Mouse (Mus musculus): ENCODE measurements around the gene Shq1. TPM values are rescaled to one million over a fixed set of nuclear protein-coding genes. Genes with fewer than 3 reads are reported as not detected.

The Shq1 gene
- polyA plus RNA-seq, 1 experiment from 2014 or later, result 19.1 TPM

DNA sequence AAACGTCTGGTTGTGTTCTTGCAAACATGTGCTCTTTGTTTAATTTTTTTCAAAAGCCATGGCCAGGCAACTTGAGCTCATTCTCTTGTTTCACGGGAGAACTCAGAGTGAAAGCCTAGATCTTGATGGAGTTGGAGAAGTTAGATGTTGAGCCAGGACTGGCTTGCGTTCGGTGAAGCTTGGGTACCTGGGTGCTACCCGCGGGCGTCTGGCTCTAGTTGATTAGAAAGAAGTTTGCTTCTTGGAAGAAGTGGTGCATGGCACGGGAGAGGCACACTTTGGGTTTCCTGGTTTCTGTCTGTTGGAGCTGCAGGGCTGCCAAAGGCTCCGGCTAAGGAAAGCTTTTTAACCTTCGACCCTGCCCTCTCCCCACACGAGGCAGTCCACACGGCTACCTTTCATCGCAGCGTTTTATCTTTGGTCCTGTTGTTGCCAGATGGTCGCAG, 34.4 kb upstream of the Shq1 start:
- WGBS, result 1% methylated on average over 15 of the region's 15 CpGs
- ATAC-seq (ENCODE audit: borderline replicate concordance, extremely low read depth, low FRiP score, low TSS enrichment), result no peak
- peak overlapping the region; percentile 60 for H3K4me3 ChIP-seq
- H3K4me1 ChIP-seq, result peaks cover 22% of the 10 kb centered on the region
- H3K4me2 ChIP-seq, result peak overlapping the region; percentile 92
- peaks cover 31% of the 10 kb centered on the region for H3K27me3 ChIP-seq
- no peak overlapping the region for H3K27ac ChIP-seq
- H3K9me3 ChIP-seq, result no peaks in the 10 kb centered on the region
- H3K9ac ChIP-seq, result peak overlapping the region; percentile 44
- H3K36me3 ChIP-seq, result no peaks in the 10 kb centered on the region

DNA sequence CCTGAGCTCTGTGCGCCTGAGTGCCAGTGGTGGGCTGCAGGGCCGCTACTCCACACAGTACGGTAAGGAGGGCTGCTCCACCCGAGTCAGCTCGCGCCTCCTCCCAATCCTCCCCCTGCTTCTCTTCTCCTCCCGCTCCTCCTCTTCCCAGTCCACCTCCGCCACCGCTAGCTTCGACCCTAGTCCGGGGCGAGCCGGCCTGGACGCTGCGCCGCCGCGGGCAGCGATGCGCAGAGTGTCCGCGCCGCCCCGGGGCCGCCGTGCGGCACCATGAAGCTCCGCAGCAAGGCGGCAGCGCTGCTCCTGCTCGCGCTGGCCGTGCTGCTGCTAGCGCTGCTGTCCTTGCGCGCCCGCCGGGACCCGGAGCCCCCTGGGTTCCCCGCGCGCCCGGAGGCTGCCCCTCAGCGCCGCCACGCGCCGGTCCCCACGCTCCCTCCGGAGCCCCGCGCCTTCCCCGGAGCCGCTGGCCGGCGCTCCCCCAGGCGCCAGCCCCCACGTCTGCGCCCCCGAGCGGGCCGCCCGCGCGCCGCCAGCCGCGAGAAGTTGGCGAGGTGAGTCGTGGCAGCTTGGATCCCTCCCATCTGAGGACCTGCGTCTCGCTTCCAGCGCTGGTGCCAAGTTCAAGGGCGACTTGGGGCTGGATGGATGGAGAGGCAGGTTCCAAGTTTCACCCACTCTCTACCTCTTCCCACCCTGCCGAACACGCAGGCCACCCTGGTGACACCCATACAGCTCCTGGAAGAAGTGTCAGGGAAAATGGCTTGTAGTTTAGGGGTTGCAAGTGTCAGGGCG, 33.8 kb upstream of the Shq1 start, which contains the start of gene Gxylt2:
Gene Gxylt2 (plus strand): TSS at position 161 of the 792 bp plus-strand sequence.
- peaks cover 31% of the 10 kb centered on the region for H3K27me3 ChIP-seq
- peak within 1 kb of the TSS; percentile 92 for H3K4me2 ChIP-seq
- peak within 1 kb of the TSS; percentile 5; the same call in 1 of the 2 replicates for H3K27ac ChIP-seq
- H3K9me3 ChIP-seq, result no peaks in the 10 kb centered on the region
- H3K9ac ChIP-seq, result peak within 1 kb of the TSS; percentile 44
- H3K4me1 ChIP-seq, result peaks cover 22% of the 10 kb centered on the region
- peak within 1 kb of the TSS; percentile 60 for H3K4me3 ChIP-seq
- WGBS, result under 1% methylated on average over 73 of the region's 77 CpGs
- no peaks in the 10 kb centered on the region for H3K36me3 ChIP-seq
- ATAC-seq (ENCODE audit: borderline replicate concordance, extremely low read depth, low FRiP score, low TSS enrichment), result peak; percentile 89

DNA sequence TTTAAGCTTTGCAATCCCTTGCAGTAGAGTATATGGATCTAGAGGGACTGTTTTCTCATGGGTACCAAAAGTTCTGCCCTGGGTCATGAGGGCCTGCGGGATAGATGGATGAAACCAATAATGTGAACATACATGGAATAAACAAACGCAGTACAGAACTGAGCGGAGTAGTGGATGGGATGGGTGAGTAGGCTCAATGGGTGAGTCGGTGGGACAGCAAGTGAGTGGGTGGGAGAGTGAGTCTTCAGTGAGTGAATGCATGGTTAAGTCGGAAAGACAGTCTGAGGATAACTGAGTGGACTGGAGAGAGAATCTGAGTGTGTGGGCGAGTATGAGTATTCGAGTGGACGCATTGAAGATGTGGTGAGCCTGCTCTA, 33.2 kb upstream of the Shq1 start:
- WGBS, result 25% methylated on average over 8 of the region's 8 CpGs
- Histone ChIP-seq H3K9ac (peak overlapping the region; percentile 44; the same call in 1 of the 2 replicates), H3K4me3 (peak overlapping the region; percentile 60), H3K4me1 (peaks cover 17% of the 10 kb centered on the region), H3K36me3 (no peaks in the 10 kb centered on the region), H3K4me2 (peak overlapping the region; percentile 92), H3K27ac (no peak overlapping the region), H3K9me3 (no peaks in the 10 kb centered on the region), H3K27me3 (peaks cover 31% of the 10 kb centered on the region)
- no peak for ATAC-seq (ENCODE audit: borderline replicate concordance, extremely low read depth, low FRiP score, low TSS enrichment)

DNA sequence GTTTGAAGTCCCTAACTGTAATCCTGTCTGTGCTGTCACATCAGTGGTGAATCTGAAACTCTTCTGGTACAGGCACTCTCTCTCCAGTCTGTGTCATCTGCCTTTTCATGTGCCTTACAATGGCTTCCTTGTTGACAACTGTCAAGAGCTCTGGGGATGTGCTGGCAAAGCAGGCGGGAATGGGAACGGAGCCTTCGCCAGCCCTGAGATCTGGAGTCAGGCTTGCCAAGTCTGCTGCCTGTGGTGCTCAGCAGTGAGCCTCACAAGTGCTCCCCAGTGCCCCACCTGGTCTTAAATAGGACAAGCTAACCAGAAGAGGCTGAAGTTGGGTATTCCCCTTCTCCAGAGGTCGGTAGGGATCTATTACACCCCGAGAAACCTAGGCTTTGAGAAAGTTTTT, 29.8 kb upstream of the Shq1 start:
- Histone ChIP-seq H3K4me1 (peaks cover 14% of the 10 kb centered on the region), H3K27ac (no peak overlapping the region), H3K4me2 (no peak overlapping the region), H3K9ac (no peak overlapping the region), H3K27me3 (peaks cover 22% of the 10 kb centered on the region; the same call in 1 of the 2 replicates), H3K9me3 (no peaks in the 10 kb centered on the region), H3K36me3 (no peaks in the 10 kb centered on the region), H3K4me3 (no peak overlapping the region)
- ATAC-seq (ENCODE audit: borderline replicate concordance, extremely low read depth, low FRiP score, low TSS enrichment), result no peak
- 73% methylated on average over 5 of the region's 5 CpGs for WGBS

DNA sequence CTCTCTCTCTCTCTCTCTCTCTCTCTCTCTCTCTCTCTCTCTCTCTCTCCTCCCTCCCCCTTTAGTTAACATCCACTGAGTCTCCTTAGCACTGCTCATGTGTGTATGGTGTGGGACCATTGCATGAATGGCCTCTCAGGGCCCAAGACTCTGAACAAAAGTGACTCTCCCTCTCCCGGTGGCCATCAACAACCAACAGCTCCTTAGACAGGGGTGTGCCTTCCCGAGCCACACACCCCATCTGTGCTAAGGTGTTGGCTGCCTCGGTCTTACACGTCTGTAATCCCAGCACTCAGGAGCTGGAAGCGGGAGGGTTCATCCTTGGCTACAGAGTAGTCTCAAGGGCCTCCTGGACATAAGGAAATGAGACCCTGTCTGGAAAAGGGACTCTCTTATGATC, 29.0 kb upstream of the Shq1 start:
- peaks cover 18% of the 10 kb centered on the region; the same call in 1 of the 2 replicates for H3K27me3 ChIP-seq
- H3K36me3 ChIP-seq, result no peaks in the 10 kb centered on the region
- no peak overlapping the region for H3K9ac ChIP-seq
- H3K4me3 ChIP-seq, result no peak overlapping the region
- H3K4me1 ChIP-seq, result peaks cover 7% of the 10 kb centered on the region
- no peak for ATAC-seq (ENCODE audit: borderline replicate concordance, extremely low read depth, low FRiP score, low TSS enrichment)
- H3K27ac ChIP-seq, result no peak overlapping the region
- no peak overlapping the region for H3K4me2 ChIP-seq
- no peaks in the 10 kb centered on the region for H3K9me3 ChIP-seq
- WGBS, result 75% methylated on average over 5 of the region's 5 CpGs

DNA sequence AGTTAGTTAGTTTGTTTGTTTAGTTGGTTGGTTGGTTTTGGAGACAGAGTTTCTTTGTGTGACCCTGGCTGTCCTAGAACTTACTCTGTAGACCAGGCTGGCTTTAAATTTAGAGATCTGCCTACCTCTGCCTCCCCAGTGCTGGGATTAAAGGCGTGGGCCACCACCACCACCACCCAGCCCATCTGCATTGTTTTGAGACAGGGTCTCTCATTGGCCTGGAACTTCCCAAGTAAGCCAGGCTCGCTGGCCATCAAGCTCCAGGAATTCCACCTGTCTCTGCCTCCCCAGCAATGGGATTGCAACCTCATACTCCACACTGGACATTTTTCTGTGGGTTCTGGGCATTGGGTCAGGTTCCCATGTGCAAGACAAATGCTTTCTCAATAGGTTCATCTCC, 15.4 kb upstream of the Shq1 start:
- no peak overlapping the region for H3K27ac ChIP-seq
- no peak overlapping the region for H3K9ac ChIP-seq
- WGBS, result 65% methylated on average over 2 of the region's 2 CpGs
- no peaks in the 10 kb centered on the region for H3K27me3 ChIP-seq
- no peak overlapping the region for H3K4me3 ChIP-seq
- no peaks in the 10 kb centered on the region for H3K9me3 ChIP-seq
- ATAC-seq (ENCODE audit: borderline replicate concordance, extremely low read depth, low FRiP score, low TSS enrichment), result no peak
- H3K4me1 ChIP-seq, result no peaks in the 10 kb centered on the region
- no peaks in the 10 kb centered on the region for H3K36me3 ChIP-seq
- H3K4me2 ChIP-seq, result no peak overlapping the region

DNA sequence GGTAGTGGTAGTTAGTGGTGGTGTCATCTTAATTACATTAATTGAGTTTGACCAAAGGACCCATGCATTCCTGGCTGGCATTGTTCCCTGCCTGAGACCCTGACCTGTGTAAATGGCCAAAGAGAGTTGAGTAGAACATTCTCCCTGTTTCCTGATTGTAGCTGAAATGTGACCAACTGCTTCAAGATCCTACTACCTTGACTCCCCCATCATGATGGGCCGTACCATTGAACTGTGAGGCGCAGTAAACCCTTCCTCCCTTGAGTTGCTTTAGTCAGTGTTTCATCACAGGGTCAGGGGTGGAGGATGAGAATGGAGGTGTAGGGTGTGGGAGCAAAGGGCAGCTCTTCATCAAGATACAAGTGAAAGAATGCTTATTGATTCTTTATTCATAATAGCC, 7.7 kb upstream of the Shq1 start:
- no peak for ATAC-seq (ENCODE audit: borderline replicate concordance, extremely low read depth, low FRiP score, low TSS enrichment)
- Histone ChIP-seq H3K4me2 (no peak overlapping the region), H3K27ac (no peak overlapping the region), H3K9ac (no peak overlapping the region), H3K36me3 (no peaks in the 10 kb centered on the region), H3K4me1 (no peaks in the 10 kb centered on the region), H3K4me3 (no peak overlapping the region), H3K9me3 (no peaks in the 10 kb centered on the region), H3K27me3 (no peaks in the 10 kb centered on the region)
- WGBS, result 90% methylated on average over 2 of the region's 2 CpGs

DNA sequence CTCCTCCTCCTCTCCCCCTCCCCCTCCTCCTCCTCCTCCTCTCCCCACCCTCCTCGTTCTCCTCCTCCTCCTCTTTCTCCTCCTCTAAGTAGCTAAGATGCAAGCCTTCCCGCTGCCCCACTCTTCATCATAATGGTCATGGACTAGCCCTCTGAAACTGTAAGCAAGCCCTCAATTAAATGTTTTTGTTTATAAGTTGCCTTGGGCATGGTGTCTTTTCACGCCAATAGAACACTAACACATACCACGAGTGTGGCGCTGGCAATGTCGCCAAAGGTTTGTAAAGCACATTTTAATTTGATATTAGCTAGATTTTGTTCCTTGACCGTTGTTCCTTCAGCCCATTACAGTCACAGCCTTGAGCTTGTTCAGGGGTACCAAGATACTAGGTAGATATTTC, 5.5 kb upstream of the Shq1 start:
- 82% methylated on average over 6 of the region's 7 CpGs for WGBS
- no peaks in the 10 kb centered on the region for H3K36me3 ChIP-seq
- no peak overlapping the region for H3K4me2 ChIP-seq
- H3K4me1 ChIP-seq, result peaks cover 3% of the 10 kb centered on the region; the same call in 1 of the 2 replicates
- no peaks in the 10 kb centered on the region for H3K9me3 ChIP-seq
- no peaks in the 10 kb centered on the region; the same call in 1 of the 2 replicates for H3K27me3 ChIP-seq
- H3K27ac ChIP-seq, result no peak overlapping the region
- H3K9ac ChIP-seq, result no peak overlapping the region
- H3K4me3 ChIP-seq, result no peak overlapping the region
- no peak for ATAC-seq (ENCODE audit: borderline replicate concordance, extremely low read depth, low FRiP score, low TSS enrichment)

DNA sequence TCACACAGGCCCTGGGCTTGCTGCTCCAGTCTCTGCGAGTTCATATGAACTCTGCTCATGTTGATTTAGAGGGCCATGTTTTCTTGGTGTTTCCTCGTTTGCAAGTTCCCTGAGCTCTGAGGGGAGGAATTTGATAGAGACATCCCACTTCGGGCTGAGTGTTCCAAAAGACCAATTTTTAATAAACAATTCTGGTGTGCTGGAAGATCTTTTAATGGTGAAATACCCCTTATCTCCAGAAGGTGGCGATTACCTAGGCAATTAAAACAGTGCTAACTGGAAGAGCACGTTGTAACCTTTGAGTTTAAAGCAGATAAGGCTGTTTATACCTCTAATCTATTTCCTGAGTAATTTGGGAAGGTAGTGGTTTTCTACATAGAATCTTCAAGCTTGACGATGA, 4.0 kb upstream of the Shq1 start:
- 16% methylated on average over 6 of the region's 6 CpGs for WGBS
- no peaks in the 10 kb centered on the region for H3K36me3 ChIP-seq
- H3K4me2 ChIP-seq, result no peak overlapping the region
- no peak overlapping the region for H3K27ac ChIP-seq
- H3K4me3 ChIP-seq, result no peak overlapping the region
- no peak for ATAC-seq (ENCODE audit: borderline replicate concordance, extremely low read depth, low FRiP score, low TSS enrichment)
- H3K9ac ChIP-seq, result no peak overlapping the region
- H3K9me3 ChIP-seq, result no peaks in the 10 kb centered on the region
- H3K4me1 ChIP-seq, result peaks cover 10% of the 10 kb centered on the region
- no peaks in the 10 kb centered on the region; the same call in 1 of the 2 replicates for H3K27me3 ChIP-seq

DNA sequence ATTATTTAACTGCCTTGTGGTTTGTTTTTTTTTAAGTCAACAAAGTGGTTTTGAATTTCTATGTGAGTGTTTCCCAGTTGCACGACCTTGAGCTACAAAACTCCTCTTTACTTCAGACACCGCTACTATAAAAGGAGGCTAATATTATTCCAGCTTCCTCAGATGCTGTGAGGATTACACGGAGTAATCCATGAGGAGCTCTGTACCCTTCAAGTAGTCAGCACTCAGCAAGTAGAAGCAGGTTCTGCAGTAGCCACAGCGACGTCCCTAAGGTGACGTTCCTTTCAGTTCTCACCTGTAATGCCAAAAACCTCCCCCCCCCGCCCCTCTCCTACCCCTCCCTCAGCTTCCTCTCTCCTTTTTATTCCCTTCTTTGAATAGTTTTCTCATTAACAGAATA, 444 bp upstream of the Shq1 start:
- ATAC-seq (ENCODE audit: borderline replicate concordance, extremely low read depth, low FRiP score, low TSS enrichment), result no peak
- no peak overlapping the region for H3K9ac ChIP-seq
- H3K9me3 ChIP-seq, result no peaks in the 10 kb centered on the region

DNA sequence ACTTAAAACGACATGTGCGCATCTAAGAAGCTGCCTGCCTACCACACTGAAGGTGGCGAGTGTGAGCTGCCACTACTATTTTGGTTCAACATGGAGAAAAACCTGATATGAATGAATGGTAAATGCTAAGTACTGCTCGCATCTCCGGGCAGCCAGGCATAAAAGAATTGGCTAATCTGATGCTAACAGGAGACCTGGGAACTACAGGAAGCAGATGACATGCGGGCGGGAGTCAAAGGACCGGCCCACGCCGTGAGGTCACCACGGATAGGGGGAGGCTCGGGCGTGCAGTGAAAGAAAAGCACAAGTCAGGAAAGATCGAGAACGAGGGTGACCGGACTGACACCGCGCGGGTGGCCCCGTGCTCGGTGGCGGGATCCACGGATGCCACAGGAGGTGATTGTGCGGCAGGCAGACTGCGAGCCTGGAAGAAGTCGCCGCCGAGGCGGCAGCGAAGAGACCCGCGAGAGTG, 551 bp downstream of the Shq1 start:
- WGBS, result 1% methylated on average over 32 of the region's 32 CpGs
- H3K36me3 ChIP-seq, result no peaks in the 10 kb centered on the region

More for the DNA sequence above, 444 bp upstream of the Shq1 start:
- Histone ChIP-seq H3K36me3 (no peaks in the 10 kb centered on the region), H3K27ac (no peak overlapping the region), H3K4me1 (peaks cover 11% of the 10 kb centered on the region), H3K4me2 (peak overlapping the region; percentile 92), H3K27me3 (no peaks in the 10 kb centered on the region; the same call in 1 of the 2 replicates), H3K4me3 (peak overlapping the region; percentile 70)
- WGBS, result 8% methylated on average over 7 of the region's 7 CpGs

DNA sequence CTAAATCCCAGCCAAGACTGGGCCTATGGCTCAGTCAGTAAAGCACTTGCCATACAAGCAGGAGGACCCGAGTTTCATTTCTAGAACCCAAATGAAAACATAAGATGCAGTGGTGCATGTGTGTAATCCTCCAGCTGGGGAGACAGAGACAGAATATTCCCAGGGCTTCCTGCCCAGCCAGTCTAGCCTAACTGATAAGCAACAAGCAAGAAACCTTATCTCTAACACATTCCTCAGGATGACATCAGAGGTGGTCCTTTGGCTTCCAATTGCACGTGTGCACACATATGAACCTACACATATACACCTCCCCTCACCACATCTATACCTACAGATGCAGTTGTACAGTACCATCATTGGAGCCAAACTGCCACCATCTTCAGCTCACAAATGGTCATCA, 2.1 kb downstream of the Shq1 start:
- ATAC-seq (ENCODE audit: borderline replicate concordance, extremely low read depth, low FRiP score, low TSS enrichment), result no peak
- WGBS, result 49% methylated on average over 2 of the region's 2 CpGs
- no peak overlapping the region for H3K4me2 ChIP-seq
- H3K4me1 ChIP-seq, result peaks cover 11% of the 10 kb centered on the region
- peaks cover 4% of the 10 kb centered on the region for H3K36me3 ChIP-seq
- H3K9ac ChIP-seq, result no peak overlapping the region
- no peaks in the 10 kb centered on the region; the same call in 1 of the 2 replicates for H3K27me3 ChIP-seq
- no peaks in the 10 kb centered on the region for H3K9me3 ChIP-seq
- no peak overlapping the region for H3K4me3 ChIP-seq
- H3K27ac ChIP-seq, result no peak overlapping the region

More for the DNA sequence above, 551 bp downstream of the Shq1 start:
- Histone ChIP-seq H3K4me2 (peak overlapping the region; percentile 92), H3K9ac (peak overlapping the region; percentile 56), H3K9me3 (no peaks in the 10 kb centered on the region), H3K4me3 (peak overlapping the region; percentile 70), H3K27me3 (no peaks in the 10 kb centered on the region; the same call in 1 of the 2 replicates), H3K4me1 (peaks cover 11% of the 10 kb centered on the region), H3K27ac (0 out of 2 replicates have a peak overlapping the region, but pooled peaks have one; percentile 2)
- ATAC-seq (ENCODE audit: borderline replicate concordance, extremely low read depth, low FRiP score, low TSS enrichment), result peak; percentile 60; the same call in 1 of the 2 replicates
